Mouse (Mus musculus) cerebellum, adult 8-10 months (tissue): ENCODE measurements at regions not wholly inside any gene's neighbourhood (a gene's known extent, or its start where the extent isn't known, plus 50 kb on each side); places are given as distances from the start of the nearest gene placed in this dataset.

Experiments used
- DNase-seq: peaks from one replicate; pipeline ENCODE4 v3.0.0; 2022

DNA sequence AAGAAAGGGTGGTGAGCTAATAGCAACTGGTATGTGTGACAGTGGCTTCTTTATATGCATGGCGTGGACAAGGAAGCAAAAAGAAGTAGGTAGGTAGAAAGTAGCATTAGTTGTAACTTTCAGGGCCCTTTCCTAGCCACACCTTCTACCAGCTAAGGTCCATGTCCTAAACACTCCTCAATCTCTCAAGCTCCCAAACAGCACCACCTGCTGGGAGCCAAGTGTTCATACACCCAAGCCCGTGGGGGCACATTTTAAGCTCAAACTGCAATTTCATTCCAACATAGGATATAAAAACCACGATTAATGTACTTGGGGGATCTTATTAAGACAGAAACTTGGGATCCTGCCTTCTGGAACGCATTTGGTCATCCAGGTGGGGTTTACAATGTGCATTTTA lies 141.6 kb upstream of the Cox10 start:
- no peak for DNase-seq

DNA sequence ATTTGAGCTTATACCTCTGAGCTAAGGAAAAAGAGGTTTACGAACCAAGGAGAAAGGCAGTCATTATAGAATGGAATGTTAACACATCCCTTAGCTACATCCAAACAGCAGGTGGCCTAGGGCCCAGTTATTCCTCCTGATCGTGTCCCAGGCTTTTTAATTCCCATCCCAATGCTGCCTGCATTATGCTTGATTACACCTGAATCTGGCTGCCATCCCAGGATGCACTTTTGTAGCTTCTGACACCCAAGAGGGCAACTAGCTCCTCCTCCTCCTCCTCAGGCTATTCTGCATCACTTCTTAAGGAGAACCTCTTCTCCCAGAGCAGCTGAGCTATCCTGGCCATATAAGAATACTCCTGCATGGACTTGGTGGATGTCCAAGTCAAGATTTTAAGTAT lies 137.9 kb upstream of the Cox10 start:
- no peak for DNase-seq

DNA sequence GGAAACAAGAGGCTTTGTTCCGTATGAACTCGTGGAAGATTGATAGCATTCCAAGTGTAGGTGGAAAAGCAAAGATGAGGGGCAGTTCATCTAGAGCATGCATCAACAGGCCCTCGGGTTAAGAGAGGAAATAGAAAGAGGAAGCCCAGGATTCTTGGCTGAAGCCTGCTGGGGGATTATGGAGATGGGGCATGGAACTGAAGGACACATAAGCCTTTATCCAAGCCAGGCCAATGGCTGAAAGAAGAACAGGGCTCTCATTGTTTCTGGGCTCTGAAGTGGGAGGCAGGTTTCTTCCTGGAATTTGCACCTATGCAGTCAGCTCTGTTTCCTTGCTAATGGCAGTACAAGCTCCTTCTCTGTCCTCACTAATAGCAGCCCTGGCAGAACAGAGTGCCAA lies 131.6 kb upstream of the Cox10 start:
- DNase-seq: no peak

DNA sequence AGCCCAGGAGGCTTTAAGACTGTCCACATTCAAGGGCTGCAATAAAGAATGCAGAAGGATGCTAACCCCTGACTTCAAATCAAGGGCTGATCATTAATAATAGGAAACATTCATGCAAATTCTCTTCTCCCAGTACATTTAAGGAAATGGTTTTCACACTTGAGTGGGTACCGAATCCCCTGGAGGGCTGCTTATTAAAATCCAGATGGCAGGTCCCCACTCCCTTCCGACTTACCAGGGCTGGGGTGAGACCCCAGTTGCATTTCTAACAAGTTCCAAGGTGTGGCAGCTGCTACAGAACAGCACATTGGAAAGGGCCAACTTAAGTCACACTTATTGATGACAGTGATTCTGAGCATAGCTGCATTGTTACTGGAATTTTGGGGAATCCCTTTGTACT lies 129.0 kb upstream of the Cox10 start:
- no peak for DNase-seq

DNA sequence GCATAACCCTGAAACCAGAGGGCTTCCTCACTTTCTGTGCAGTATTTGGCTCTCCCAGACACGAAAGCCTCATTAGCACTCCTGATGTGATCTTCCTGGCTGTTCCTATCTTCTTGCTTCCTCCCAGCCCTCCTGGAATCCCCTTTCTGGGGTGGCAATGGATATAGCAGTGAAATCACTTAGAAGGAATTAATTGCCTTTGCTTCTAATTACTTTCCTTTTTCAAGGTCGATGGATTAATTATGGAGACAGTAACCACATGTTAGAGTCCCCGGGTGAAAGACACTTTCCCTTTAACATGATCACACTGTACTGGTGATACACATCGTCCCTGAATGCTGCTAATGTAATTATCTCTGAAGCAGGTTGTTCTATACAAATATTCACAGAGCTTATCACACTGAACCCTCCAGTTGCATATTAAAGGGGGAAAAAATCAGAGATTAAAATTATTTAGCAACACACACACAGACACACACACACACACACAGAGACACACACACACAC lies 128.1 kb upstream of the Cox10 start:
- no peak for DNase-seq

DNA sequence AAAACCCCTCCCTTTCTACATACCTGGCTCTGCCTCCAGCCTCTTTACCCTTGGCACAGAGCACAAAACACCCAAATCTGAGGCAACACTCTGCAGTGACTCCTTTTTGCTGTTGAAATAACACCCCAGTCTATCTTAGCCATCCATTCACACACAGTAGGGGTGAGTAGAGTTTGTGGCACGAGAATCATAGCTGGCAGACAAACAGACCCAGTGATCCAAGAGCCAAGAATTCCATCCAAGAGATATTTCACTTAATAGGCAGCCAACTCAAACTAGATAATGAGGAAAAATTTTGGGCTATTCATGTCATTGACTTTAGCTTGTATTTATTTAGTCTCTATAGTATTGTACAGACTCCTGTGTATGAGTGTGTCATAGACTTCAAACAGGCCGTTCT lies 126.9 kb upstream of the Cox10 start:
- DNase-seq: no peak

DNA sequence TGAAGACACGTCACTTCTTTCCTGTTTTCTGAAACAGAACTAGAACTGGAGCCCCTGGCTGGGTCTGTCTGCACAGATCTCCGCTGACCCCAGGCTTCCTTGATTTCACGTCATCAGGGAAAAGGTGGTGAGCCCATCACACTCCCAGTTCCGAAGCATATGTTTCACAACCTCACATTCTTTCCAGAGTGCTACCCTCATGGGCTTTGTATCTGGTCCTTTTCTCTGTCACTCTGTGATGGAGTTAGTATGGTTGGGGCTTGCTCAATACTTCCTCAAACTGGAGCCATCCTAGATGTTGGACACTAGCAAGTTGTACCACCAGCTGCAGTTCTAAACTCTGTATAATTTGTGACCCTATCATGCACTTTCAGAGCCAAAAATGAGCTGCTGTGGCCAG lies 125.8 kb upstream of the Cox10 start:
- DNase-seq: no peak

DNA sequence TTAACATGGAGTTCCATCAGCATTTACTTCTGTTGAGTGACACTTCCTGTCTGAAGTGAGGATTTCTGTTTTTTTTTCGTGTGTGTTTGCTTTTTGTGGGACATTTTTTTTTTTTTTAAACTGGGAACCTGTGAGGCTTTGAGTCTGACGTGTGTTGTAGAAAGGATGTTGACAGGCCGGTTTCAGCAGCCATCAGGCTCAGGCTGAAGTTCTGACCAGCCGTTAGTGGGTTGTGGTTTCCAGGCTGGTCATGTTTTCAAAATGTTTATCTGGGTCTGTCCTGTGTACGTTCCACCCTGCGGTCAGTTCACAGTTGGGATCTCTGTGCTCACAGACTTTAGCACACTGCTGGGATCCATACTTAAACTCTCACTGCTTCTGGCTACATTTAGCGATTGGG lies 125.0 kb upstream of the Cox10 start:
- DNase-seq: no peak

DNA sequence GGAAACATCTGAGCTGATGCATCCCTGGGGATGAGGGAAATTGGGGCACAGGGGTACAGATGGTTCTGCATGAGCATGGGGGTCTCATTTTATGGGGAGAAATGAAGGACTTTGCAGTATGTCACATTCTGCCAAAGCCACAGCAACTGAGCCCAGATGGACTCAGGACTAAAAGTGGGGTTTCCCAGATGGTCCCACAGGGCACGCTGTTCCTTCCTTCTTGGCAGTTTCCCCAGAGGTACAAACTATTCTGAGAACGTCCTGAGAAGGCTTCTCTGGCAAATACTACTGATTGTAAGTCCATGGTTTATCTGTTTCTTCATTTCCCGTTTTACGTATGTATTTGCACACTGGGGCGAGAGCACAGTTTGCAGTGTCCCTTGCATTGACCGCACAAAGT lies 121.6 kb upstream of the Cox10 start:
- DNase-seq: no peak

DNA sequence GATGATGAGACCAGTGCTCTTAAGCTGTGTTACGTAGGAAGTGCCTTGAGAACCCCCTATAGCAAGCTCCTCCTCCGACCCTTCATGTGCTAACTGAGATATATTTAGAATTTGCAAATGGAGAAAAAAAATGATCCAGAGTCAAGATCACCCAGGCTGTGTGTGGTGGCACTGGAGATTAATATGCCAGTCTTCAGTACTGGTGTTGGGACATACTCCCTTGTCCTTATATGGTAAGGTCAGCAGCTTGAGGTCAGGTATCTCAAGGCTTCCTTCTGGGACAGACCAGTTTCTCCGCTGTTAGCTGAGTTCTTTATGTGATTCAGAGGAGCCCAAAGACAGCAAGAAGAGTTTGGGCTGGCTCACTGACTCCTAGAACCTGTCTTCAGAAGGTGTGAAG lies 116.0 kb upstream of the Cox10 start:
- no peak for DNase-seq

DNA sequence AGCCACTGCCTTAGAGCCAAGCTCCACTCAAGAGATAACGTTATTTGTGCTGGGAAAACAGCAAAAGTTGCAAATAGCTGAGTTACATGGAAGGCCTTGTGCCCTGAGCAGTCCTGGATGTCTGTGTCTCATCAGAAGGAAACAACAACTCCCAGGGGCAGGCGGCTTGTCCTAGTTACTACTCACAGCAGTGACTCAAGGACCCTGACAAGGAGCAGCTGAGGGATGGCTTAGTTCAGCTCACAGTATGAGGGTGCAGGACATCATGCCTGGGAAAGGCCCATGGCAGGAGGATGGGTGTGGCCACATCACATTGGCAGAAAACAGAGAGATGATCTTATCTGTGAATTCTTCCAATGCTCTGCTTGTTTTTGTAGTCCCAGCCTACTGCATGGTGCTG lies 109.4 kb upstream of the Cox10 start:
- no peak for DNase-seq

DNA sequence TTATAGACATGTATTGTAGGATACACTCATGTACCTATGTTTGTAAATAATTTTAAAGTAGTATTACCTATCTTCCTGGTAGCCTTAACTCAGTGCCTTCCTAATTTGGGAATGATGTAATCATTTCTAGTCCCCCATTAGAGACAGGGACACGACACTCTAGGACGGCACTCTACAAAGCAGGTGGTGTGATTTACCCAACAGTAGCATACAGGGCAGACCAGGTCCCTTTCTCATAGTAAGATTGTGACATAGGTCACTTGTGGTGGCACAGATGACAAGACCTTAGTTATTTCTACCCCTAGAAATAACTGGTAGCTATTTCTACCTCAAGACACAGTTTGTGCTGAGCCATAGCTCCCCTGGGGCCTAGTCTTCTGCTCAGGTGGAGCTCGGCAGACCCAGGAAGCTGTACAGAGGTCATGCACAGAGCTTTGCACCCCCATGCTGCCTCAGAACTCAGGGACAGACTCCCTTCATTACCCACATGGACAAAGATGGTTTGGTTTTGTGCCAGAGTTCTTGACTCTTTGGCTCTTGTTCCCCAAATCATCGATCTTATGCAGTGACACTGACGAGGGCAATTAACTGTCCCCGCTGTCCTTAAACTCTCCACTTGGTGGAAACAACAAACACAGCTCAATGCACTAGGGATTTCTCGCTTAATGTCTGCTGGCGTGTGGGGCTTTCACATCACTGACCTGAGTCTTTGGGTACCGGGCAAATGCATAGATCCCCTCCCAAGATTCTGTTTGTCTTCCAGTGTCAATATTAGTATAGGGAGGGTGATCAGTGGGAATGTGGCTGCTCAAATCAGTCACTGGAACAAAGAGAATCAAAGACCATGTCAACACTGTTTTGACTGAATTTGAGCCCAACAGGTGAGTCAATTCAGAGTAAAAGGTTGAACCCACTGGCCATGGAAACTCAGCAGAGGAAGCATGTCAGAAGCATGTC lies 108.5 kb upstream of the Cox10 start:
- DNase-seq: no peak

DNA sequence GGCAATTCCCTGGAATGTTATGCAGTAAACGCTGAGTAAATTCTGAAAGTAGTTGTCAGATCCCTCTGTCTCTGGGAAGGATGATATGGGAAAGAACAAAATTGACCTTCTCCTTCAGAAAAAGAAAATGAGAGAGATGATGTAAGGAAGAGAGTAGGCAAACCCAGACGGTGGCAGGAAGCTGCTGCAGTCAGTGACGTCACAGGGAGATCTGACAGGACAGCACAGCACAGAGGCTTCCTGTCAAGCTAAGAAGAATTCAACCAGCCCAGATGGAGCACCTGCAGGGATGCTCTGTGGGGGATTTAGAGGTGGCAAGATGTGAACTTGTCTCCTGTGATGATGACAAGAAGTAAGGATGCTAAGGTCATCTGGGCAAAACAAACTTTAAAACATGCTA lies 107.7 kb upstream of the Cox10 start:
- peak; percentile 1 for DNase-seq

DNA sequence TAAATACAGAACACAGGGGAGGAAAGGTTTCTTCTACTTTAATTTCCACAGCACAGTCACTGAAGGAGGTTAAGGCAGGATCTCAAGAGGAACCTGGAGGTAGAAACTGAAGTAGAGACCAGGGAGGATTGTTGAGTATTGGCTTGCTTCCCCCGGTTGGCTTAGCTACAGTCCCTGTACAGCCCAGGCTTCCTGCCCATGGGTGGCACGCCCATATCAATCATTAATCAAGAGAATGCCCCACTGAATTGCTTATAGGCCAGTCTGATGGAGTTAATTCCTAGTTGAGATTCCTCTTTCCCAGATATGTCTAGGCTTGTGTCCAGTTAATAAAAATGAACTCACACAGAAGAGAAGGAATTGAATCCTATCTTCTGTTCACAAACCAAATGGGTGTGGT lies 107.3 kb upstream of the Cox10 start:
- DNase-seq: no peak

DNA sequence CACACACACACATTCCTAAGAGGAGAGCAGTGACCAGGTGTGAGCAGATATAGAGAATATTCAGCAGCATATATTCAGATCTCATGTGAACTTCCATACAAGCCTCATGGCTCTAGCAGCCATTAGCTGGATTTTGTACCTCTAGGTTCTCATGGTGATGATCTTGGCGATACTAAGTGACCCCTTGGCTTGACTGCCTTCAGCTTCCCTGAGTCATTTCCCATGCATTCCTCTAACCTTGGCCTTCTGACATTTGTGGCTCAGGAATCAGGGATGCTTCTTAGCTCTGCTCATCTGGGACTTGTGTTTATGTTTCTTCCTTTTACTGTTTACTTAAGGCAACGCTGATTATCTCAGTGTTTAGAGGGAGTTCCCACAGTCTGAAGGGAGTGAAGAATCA lies 100.8 kb upstream of the Cox10 start:
- no peak for DNase-seq

DNA sequence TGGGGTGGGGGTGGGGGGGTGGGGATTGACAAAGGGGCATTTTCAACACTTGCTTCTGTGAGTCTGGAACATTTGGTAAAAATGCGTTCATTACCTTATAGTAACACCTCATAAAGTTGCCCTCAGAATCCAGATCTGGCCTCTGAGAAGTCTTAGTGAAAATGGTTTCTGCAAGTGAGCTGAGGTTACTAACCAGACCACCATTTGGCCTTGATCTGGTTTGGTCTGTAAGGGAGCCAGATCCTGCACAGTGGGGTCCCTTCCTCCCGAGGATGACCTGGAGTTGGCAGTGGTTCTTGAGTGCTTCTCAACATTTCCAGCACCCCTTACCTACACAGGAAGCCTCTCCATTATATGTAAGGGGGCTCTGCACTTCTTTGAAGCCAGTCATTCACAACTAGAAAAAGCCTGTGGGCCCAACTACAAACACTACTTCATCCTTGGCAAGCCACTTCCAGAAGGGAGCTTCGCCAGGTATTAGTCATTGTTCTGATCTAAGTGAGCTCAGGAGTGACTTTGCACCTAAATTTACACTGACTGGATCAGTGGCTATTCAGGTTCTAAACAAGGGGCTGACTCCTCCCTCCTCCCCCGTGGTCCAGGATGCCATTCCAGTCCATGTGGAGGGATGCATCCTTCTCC lies 94.3 kb upstream of the Cox10 start:
- DNase-seq: no peak

DNA sequence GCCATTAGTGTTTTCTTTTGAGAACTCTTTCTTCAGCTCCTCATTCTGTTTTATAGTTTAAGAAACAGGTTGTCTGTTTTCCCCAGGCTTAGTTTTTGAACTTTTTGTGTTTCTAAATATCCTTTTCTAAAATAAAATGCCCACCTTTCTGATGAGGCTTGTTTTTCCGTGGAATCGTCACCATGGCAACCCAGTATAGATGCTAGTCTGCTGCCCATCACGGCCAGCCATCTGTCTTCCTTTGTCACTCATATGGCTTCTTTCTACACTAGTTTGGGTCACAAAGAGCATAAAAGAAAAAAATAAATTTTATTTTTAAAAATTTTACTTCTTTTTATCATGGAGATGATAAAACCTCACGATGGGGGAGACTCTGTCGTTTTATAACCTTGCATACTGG lies 93.7 kb upstream of the Cox10 start:
- no peak for DNase-seq

DNA sequence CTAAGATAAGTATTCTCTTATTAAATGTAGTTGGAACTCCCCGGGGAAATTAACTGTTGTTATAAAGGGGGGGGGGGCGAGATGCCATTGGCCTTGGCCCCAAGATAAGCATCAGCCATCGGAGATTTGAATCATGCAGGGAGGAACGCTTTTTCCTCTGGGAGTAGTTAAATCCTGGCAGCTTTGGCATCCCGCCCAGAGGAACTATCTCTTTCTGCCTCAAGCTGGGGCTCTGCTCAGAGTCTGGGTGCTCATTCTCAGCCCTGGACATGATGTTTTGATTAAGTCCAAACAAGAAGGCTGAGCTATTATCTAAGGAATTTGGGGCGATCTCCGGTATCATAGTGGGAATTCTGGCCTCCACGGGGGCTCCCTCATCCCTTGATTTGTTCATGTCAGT lies 89.4 kb upstream of the Cox10 start:
- no peak for DNase-seq

DNA sequence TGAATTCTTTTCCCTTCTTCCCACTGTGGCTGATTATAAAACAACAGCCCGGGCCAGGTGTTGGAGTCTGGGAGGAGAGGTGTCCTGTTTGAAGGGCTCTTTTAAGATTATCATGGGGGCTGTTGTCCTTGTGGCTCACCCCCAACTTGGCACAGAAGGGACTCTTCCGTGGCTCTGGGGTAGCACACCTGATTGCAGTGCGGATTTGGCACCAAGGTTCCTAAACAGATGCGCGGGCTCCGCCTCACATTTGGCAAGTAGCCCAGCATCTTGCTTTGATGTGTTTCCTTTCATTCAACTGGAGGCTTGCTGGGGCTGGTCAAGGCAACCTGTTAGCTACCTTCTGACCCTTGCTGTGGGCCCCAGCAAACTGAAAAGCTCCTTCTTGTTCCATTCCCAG lies 85.5 kb upstream of the Cox10 start:
- DNase-seq: no peak

DNA sequence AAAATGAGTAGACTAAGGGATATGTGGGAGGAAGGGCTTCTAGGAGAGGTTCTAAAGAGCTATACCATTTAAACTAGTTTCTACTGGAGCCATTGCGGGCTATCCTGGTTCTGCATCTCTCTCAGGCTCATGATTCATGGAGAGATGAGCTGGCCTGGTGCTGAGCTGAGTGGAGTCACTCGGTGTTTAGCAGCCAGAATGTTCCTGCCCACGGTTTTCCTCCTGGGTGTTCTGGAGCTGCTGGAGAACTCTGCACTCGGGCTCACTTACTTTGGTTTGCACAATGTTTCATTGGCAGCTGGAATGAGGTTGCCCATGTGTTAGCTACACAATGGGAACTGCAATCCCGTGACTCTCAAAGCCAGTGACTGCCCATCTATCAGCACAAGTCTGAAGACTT lies 79.0 kb upstream of the Cox10 start:
- DNase-seq: no peak

DNA sequence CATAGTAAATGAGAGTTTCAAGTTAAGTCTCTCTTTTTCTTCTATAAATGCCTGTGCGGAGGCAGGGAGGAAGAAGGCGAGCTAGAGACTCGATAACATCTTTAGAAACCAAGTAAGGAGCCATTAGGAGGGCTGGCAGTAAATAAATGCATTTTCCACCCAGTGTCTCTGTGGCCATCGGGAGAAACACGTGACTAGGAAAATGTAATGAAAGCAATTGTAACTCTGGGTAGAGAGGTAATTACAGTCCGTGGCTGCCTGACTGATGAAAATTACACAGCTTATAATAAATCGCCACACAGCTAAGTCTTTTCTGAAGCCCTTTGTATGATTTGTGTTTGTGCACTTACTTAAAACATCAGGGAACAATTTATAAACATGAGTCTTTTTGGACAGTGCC lies 77.4 kb upstream of the Cox10 start:
- DNase-seq: no peak

DNA sequence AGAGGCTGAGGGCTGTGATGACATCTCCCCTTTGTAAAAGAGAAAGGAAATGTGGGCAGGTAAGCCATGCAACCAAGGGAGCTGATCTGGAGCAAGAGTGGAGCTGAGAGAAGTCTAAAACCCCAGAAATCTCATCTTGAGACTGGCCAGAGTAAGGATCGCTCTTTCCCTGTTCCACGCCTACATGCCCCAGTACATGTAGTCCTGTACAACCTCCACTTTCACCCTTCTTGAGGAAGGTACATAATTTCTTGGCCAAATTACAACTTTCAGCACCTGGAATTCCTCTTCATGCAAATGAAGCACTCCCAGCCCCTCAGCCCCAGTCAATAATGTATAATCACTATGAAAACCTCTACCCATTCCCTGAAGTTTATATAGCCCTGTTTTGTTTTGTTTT lies 60.2 kb upstream of the Cox10 start:
- DNase-seq: no peak

DNA sequence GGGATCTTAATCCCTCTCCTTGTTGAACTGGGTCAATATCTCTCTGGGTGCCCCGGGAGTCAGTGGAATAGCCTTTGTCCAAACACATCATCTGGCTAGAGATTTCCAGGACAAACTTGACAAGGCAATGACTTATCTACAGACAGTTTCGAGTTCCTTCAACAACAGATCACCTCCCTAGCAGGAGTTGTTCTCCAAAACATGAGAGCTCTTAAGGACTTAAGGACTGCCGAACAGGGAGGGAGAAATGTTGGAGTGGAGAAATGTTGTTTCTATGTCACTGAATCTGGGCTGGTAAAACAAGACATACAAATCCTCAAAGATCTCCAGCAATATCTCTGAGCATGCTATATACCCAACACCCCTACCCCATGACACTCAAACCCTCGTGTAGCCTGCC lies 59.7 kb upstream of the Cox10 start:
- no peak for DNase-seq

DNA sequence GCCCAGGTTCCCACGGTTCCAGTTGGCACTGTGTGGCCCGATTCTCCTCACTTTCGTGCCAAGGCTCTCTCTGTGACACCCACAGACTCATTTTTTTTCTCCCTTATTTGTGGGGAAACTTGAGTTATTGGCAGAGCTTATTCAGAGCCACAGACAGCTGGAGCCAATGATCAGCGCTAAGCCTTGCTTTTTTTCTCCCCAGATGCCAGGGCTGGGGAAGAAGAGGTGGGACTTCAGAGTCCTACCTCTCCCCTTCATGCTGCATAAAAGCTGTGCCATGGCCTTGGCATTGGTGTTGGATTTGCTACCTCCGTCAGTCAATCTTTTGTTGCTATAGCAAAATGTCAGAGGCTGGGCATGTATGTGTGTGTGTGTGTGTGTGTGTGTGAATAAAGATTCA lies 56.5 kb upstream of the Cox10 start:
- DNase-seq: no peak

DNA sequence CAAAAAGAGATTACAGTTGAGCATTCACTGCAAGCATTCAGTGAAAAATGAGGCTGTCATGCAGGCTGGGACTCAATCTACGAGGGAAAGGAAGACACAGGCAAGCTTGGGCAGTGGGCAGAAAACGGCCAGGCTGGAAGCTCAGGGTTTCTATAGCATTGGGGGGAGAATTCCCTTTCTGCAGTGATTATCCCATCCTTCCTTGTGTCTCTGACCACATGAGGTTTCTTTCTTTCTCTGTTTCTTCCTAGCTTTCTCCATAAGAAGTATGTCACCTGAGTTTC lies 56.0 kb upstream of the Cox10 start:
- DNase-seq: no peak
